Mouse (Mus musculus) forebrain, embryonic 11.5 days (tissue): ENCODE measurements around the gene 4930470P17Rik. TPM values are rescaled to one million over a fixed set of nuclear protein-coding genes. Genes with fewer than 3 reads are reported as not detected.

Source experiments
- ATAC-seq: fragments of 200-750 bp; cut with Nextera tagmentation; replicated peaks from 2 replicates; pipeline ENCODE4 v1.8.0; 2017; ENCODE audit warnings: moderate TSS enrichment; ENCODE audit not compliant: low FRiP score
- DNase-seq: peaks from one replicate; pipeline ENCODE4 v3.0.0-alpha.2; 2017; ENCODE audit warnings: low spot score
- H3K27ac ChIP-seq: fragments of 300-500 bp; sonication (generic); 2 replicates; pipeline ENCODE4 v1.5.1; 2014; ENCODE audit warnings: low read depth, low read length
- H3K27me3 ChIP-seq: fragments of 300-500 bp; sonication (generic); 2 replicates; pipeline ENCODE4 v1.6.1; 2014; ENCODE audit warnings: mild to moderate bottlenecking, low read length, mixed read lengths; ENCODE audit not compliant: control insufficient read depth, insufficient read depth
- H3K36me3 ChIP-seq: fragments of 300-500 bp; sonication (generic); 2 replicates; pipeline ENCODE4 v1.6.1; 2014; ENCODE audit warnings: mild to moderate bottlenecking, low read length, moderate library complexity, mixed read lengths; ENCODE audit not compliant: control insufficient read depth, insufficient read depth
- H3K4me1 ChIP-seq: fragments of 300-500 bp; sonication (generic); replicated peaks from 2 replicates; pipeline ENCODE4 v1.6.1; 2014; ENCODE audit warnings: low read length, mixed read lengths; ENCODE audit not compliant: control insufficient read depth, insufficient read depth
- H3K4me2 ChIP-seq: fragments of 300-500 bp; sonication (generic); 2 replicates; pipeline ENCODE4 v1.6.1; 2014; ENCODE audit warnings: low read depth, mild to moderate bottlenecking, low read length, moderate library complexity, mixed read lengths; ENCODE audit not compliant: severe bottlenecking
- H3K4me3 ChIP-seq: fragments of 300-500 bp; sonication (generic); 2 replicates; pipeline ENCODE4 v1.5.1; 2014; ENCODE audit warnings: low read depth, low read length
- H3K9ac ChIP-seq: fragments of 300-500 bp; sonication (generic); 2 replicates; pipeline ENCODE4 v1.6.1; 2014; ENCODE audit warnings: low read length
- H3K9me3 ChIP-seq: fragments of 300-500 bp; sonication (generic); 2 replicates; pipeline ENCODE4 v1.6.1; 2016; ENCODE audit warnings: low read length, mixed read lengths; ENCODE audit not compliant: control insufficient read depth
- WGBS: fragments of 180-500 bp; shearing (Covaris S2); extraction: QIAGEN DNeasy Blood & Tissue Kit; methylation state at CpG from one replicate; pipeline ENCODE4 v1.1.7; 2014; 5-methylcytosine and 5-hydroxymethylcytosine counted together
- polyA plus RNA-seq: library from polyadenylated mRNA; unstranded; fragments of >200 nt; fragmentation: Nextera tagmentation; extraction: Ambion mirVana; gene quantifications from 2 replicates; pipeline ENCODE4 v1.2.1, GENCODE M21; 2014

The 4930470P17Rik gene
- polyA plus RNA-seq, 1 experiment from 2014 or later = not detected

DNA sequence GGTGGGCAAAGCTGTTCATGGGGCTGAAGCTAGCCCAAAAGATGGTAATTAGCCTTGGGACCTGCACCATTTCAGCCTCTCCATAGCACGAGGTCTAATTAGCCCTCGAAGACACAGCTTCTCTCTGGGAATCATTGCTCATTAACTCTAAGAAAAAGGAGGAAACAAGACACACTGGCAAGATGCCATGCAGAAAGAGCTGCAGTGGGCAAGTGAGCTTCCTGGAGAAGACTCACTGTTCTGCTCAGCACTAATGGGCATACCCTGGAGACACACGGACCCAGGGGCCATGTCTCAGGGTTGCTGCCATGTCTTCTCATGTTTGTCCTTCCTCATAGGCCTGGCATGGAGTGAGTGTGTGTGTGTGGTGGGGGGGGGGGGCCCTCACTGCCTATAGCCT, 57.7 kb downstream of the 4930470P17Rik start:
- H3K27me3 ChIP-seq = no peaks in the 10 kb centered on the region
- no peaks in the 10 kb centered on the region for H3K36me3 ChIP-seq
- 67% methylated on average over 3 of the region's 3 CpGs for WGBS
- DNase-seq (no peak), ATAC-seq (peak; percentile 28; the same call in 1 of the 2 replicates)
- no peak overlapping the region for H3K9ac ChIP-seq
- H3K9me3 ChIP-seq = no peaks in the 10 kb centered on the region
- H3K4me3 ChIP-seq = no peak overlapping the region
- no peak overlapping the region for H3K4me2 ChIP-seq
- H3K4me1 ChIP-seq = peaks cover 6% of the 10 kb centered on the region
- no peak overlapping the region for H3K27ac ChIP-seq

DNA sequence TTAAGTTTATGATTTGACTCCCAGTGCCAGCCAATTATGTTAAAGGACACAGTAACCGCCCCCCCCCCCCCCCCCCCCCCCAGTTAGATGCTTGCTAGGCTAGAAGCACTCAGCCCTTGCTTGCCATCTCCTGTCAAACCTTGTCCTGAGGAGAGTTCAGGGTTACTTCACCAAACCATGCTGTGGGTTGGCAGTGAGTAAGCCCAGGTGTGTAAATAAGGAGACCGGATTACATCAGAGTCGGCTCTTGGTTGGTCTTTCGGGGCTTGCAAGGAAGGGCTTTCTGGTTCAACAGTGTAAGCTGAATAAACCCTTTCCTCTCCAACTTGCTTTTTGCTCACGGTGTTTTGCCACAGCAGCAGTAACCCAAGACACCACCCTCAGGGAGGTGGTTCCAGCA, 58.2 kb downstream of the 4930470P17Rik start:
- Histone ChIP-seq H3K36me3 (no peaks in the 10 kb centered on the region), H3K4me2 (no peak overlapping the region), H3K9ac (no peak overlapping the region), H3K27me3 (no peaks in the 10 kb centered on the region), H3K27ac (no peak overlapping the region), H3K4me3 (no peak overlapping the region), H3K4me1 (peaks cover 5% of the 10 kb centered on the region), H3K9me3 (no peaks in the 10 kb centered on the region)
- ATAC-seq = no peak
- DNase-seq = no peak
- 82% methylated on average over 5 of the region's 5 CpGs for WGBS

GRCm38 (mm10) chr2:170539211-170539610, 62.6 kb downstream of the 4930470P17Rik start:
- no peak overlapping the region for H3K4me2 ChIP-seq
- no peaks in the 10 kb centered on the region for H3K36me3 ChIP-seq
- DNase-seq = no peak
- no peak overlapping the region for H3K27ac ChIP-seq
- H3K9me3 ChIP-seq = no peaks in the 10 kb centered on the region
- no peaks in the 10 kb centered on the region for H3K4me1 ChIP-seq
- H3K9ac ChIP-seq = no peak overlapping the region
- no peak overlapping the region for H3K4me3 ChIP-seq
- no peaks in the 10 kb centered on the region for H3K27me3 ChIP-seq
- ATAC-seq = no peak
- WGBS = 91% methylated on average over 9 of the region's 9 CpGs

GRCm38 (mm10) chr2:170535841-170536240, 66.0 kb downstream of the 4930470P17Rik start:
- Histone ChIP-seq H3K9ac (no peak overlapping the region), H3K4me2 (no peak overlapping the region), H3K36me3 (no peaks in the 10 kb centered on the region), H3K27me3 (no peaks in the 10 kb centered on the region), H3K4me3 (no peak overlapping the region), H3K9me3 (no peaks in the 10 kb centered on the region), H3K4me1 (no peaks in the 10 kb centered on the region), H3K27ac (no peak overlapping the region)
- DNase-seq (no peak), ATAC-seq (0 out of 2 replicates have a peak, but pooled peaks have one; percentile 26)

- WGBS = 89% methylated on average over 11 of the region's 11 CpGs
- Histone ChIP-seq H3K9me3 (no peaks in the 10 kb centered on the region), H3K4me3 (no peak overlapping the region), H3K4me1 (no peaks in the 10 kb centered on the region), H3K4me2 (no peak overlapping the region), H3K27me3 (no peaks in the 10 kb centered on the region), H3K9ac (no peak overlapping the region), H3K27ac (no peak overlapping the region), H3K36me3 (no peaks in the 10 kb centered on the region)
- no peak for ATAC-seq
- no peak for DNase-seq
Observed at GRCm38 (mm10) chr2:170534803-170535174, 67.0 kb downstream of the 4930470P17Rik start.

DNA sequence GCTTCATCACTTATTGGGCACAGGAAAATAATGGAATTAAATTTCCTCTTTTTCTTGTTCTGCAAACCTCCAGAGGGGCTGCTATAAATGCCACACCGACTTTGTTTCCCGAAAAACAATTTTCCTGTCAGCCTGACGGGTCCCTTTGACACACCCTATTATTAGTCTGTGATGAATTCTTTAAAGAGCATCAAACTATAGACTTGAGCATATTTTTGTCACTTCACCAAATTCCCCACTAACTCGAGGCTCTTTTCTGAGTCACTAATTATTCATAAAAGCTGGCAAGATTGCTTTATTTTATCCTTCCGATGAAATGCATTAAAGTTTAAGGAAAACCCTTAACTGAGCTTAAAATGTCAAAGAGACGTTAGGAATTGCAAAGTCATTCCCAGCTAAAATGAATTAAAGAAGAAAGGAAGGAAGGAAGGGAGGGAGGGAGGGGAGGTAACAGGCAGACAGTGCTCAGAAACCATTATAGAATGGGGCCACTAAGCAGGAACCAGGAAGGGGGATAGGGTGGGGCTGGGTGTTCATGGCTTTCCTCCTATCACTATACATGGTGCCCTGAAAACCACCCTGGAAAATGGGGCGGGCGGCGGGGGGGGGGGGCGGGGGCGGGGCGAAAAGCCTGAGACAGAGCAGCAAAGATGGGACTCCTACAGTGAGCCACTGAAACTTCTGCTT, 67.6 kb downstream of the 4930470P17Rik start:
- Histone ChIP-seq H3K9me3 (no peaks in the 10 kb centered on the region), H3K36me3 (no peaks in the 10 kb centered on the region), H3K4me1 (no peaks in the 10 kb centered on the region), H3K4me3 (no peak overlapping the region), H3K9ac (no peak overlapping the region), H3K4me2 (no peak overlapping the region), H3K27me3 (no peaks in the 10 kb centered on the region), H3K27ac (no peak overlapping the region)
- ATAC-seq = no peak
- WGBS = 57% methylated on average over 12 of the region's 12 CpGs
- no peak for DNase-seq

DNA sequence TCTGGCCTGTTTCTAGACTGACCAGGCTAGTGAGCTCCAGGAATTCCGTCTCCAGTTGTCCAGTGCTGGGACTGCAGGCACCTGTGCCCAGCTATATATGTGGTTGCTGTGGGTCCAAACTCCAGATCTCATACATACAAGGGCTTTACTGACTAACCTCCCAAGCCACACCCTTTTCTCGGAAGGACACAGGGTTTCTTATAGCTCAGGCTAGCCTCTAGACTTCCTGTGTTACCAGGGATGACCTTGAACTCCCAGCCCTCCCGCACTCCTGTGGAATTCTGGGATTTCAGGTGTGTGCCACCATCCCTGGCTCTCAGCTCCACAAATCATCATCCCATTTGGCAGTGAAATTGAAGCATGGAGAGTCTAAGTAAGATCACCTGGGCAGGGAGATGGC, 71.6 kb downstream of the 4930470P17Rik start:
- 97% methylated on average over 3 of the region's 3 CpGs for WGBS
- no peaks in the 10 kb centered on the region for H3K4me1 ChIP-seq
- no peak overlapping the region for H3K9ac ChIP-seq
- no peaks in the 10 kb centered on the region for H3K9me3 ChIP-seq
- H3K36me3 ChIP-seq = no peaks in the 10 kb centered on the region
- ATAC-seq = no peak
- H3K27me3 ChIP-seq = no peaks in the 10 kb centered on the region
- H3K4me3 ChIP-seq = no peak overlapping the region
- H3K4me2 ChIP-seq = no peak overlapping the region
- H3K27ac ChIP-seq = no peak overlapping the region
- no peak for DNase-seq

DNA sequence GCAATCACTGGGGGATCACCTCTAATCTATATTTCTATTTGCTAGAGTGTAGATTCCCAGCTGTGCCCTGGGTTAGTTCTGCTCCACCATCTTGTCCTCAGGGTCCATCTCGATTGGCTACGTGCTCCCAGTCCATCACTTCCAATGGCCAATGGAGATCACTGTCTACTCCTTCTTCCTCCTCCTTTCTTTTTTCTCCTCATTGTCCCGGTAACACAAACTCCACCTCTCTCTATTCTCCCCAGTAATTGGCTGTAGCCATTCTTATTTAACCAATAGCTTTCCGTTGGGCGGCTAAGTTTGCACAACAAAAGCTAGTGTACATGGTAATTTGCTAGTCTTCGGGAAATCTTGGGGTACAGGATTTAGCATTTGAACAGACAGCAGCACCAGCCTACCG, 72.1 kb downstream of the 4930470P17Rik start:
- H3K27me3 ChIP-seq = no peaks in the 10 kb centered on the region
- H3K4me3 ChIP-seq = no peak overlapping the region
- no peak for ATAC-seq
- H3K9me3 ChIP-seq = no peaks in the 10 kb centered on the region
- no peaks in the 10 kb centered on the region for H3K36me3 ChIP-seq
- DNase-seq = no peak
- 87% methylated on average over 7 of the region's 7 CpGs for WGBS
- no peaks in the 10 kb centered on the region for H3K4me1 ChIP-seq
- no peak overlapping the region for H3K9ac ChIP-seq
- no peak overlapping the region for H3K27ac ChIP-seq
- no peak overlapping the region for H3K4me2 ChIP-seq
